20 mouse cellular contexts compared by ENCODE assay signal in the genomic region with DNA sequence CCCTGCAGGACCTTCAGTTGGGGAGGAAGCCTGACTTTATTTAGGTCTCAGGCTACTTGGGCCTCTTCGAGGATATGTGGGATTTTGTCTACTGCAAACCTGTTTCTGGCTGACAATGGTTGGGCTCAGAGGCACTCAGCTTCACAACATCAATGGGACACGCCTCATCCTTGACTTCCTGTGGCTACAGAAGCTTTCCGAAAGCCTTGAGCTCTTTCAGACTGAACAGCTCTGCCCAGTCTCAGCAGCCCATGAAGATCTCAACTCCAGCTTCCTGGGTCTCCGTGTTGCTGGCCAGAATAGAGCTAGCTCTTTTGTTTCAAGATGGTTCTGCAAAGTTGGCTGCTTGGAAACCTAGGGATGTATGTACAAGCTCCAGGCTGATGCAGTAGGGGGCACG. TPM values are rescaled to one million over a fixed set of nuclear protein-coding genes. Genes with fewer than 3 reads are reported as not detected.
"Had no signal": no experiment of that assay in that cellular context is flagged by ENCODE, and none has a peak within 500 bp of the region (broad histone marks: within the 10 kb centered on the region; RNA-seq: fewer than 3 reads in every experiment).

No protein-coding gene starts in this region.

- ATAC-seq: intestine, postnatal 0 days; lung, postnatal 0 days; midbrain, embryonic 15.5 days had no signal

- H3K36me3 ChIP-seq: limb, embryonic 13.5 days; midbrain, embryonic 10.5 days; midbrain, embryonic 15.5 days; neural tube, embryonic 13.5 days had no signal

- H3K27me3 ChIP-seq: limb, embryonic 13.5 days; midbrain, embryonic 15.5 days; neural tube, embryonic 13.5 days; stomach, embryonic 15.5 days had no signal

- DNase-seq: kidney, adult 8-10 months; kidney, postnatal 25 days; left cerebral cortex, postnatal 4 days; lung, adult 2 months; lung, postnatal 36 days; retina, postnatal 1 day; right cerebral cortex, postnatal 4 days; spleen, adult 18-20 months had no signal

- H3K9ac ChIP-seq: limb, embryonic 13.5 days; liver, embryonic 14.5 days; midbrain, embryonic 15.5 days; neural tube, embryonic 13.5 days; stomach, embryonic 15.5 days had no signal

- H3K4me2 ChIP-seq: limb, embryonic 13.5 days; midbrain, embryonic 15.5 days; neural tube, embryonic 13.5 days; stomach, embryonic 15.5 days had no signal

- H3K4me1 ChIP-seq: limb, embryonic 13.5 days; midbrain, embryonic 10.5 days; midbrain, embryonic 15.5 days; neural tube, embryonic 13.5 days; stomach, embryonic 15.5 days had no signal

- H3K4me3 ChIP-seq: limb, embryonic 13.5 days; midbrain, embryonic 10.5 days; midbrain, embryonic 15.5 days; neural tube, embryonic 13.5 days; stomach, embryonic 15.5 days had no signal

- H3K9me3 ChIP-seq: limb, embryonic 13.5 days; midbrain, embryonic 10.5 days; midbrain, embryonic 15.5 days; neural tube, embryonic 13.5 days; stomach, embryonic 15.5 days had no signal

- H3K27ac ChIP-seq: limb, embryonic 13.5 days; liver, embryonic 14.5 days; midbrain, embryonic 10.5 days; midbrain, embryonic 15.5 days; neural tube, embryonic 13.5 days; stomach, embryonic 15.5 days had no signal

RNA-seq across cellular contexts. Expression of a gene that starts 34.9 kb away (rescaled TPM):
- total RNA-seq: liver, adult 2 months; megakaryocyte, adult 5-6 weeks; monocyte, adult 5-6 weeks had no signal
- polyA plus RNA-seq: liver, adult 2 months; liver, embryonic 14.5 days; lung, postnatal 0 days had no signal

RNA-seq across cellular contexts. Expression of a gene that starts 36.5 kb away (rescaled TPM):
- total RNA-seq: layer of hippocampus, postnatal 10 days; left cerebral cortex, postnatal 4 days; liver, adult 2 months; monocyte, adult 5-6 weeks had no signal
- polyA plus RNA-seq: liver, adult 2 months; midbrain, embryonic 15.5 days; neural tube, embryonic 13.5 days had no signal
